Mouse (Mus musculus) embryonic stem cell, embryonic (primary cell): ENCODE data around the gene Arntl2.
"Not testable (repeated sequence)": the region's sequence is repeated elsewhere in the genome, so short reads cannot be mapped to it uniquely, and the experiment has no call there.

Experiments
- CTCF ChIA-PET, 4 experiments: fragments of 300-600 bp in 2 of 4; fragments of 350-600 bp in 2 of 4; sonication (Branson Sonifier 250); formaldehyde crosslinking; loops; one replicate each; lab custom pipeline; 2022; ENCODE audit warnings: inconsistent platforms in 2 of 4; lab: Charles Lee
- POLR2A ChIA-PET, 4 experiments: fragments of 300-600 bp in 2 of 4; fragments of 350-600 bp in 2 of 4; sonication (Branson Sonifier 250); formaldehyde crosslinking; loops; one replicate each; lab custom pipeline; 2022; ENCODE audit warnings: antibody characterized with exemption in 4 of 4, inconsistent platforms in 1 of 4; lab: Charles Lee

Arntl2 gene

DNA sequence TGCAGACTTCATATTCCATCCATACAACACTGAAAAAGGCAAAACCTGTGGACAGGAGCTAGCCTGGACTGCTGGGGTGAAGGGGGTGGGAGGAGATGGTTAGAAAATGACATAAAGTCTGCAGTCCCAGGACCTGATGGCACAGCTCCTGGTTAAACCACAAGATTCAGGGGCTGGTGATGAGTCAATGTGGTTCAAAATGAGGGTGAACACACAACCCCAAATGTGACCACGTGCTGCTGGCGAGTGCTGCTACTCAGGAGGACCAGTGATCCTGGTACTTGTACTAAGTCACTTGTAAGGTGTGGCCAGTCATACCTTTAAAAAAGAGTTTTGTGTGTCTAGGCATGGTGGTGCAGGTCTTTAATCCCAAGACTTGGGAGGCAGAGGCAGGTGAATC, 67.3 kb downstream of the Arntl2 start:
- ChIA-PET POLR2A (interaction anchor here in 1 of 4 experiments (0.6 kb wide), 1 partner anchor 1845 kb away, joined by 6 read pairs; no protein-coding TSS in a partner anchor), CTCF (no interaction called here)

DNA sequence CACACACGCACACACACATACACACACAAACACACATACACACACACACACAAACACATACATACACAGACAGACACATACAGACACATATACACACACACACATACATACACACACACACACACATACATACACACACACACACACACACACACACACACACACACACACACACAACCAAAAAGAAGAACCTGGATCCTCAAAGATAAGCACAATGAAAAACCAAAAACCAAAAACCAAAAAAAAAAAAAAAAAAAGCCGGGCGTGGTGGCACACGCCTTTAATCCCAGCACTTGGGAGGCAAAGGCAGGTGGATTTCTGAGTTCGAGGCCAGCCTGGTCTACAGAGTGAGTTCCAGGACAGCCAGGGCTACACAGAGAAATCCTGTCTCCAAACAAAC, 68.5 kb downstream of the Arntl2 start:
- POLR2A ChIA-PET = not testable (repeated sequence)
- CTCF ChIA-PET = interaction anchor here in 1 of 4 experiments (0.6 kb wide), 1 partner anchor 929 kb away, joined by 3 read pairs; no protein-coding TSS in a partner anchor

- ChIA-PET POLR2A (no interaction called here), CTCF (no interaction called here)
These were observed 69.8 kb downstream of the Arntl2 start for GRCm38 (mm10) chr6:146865701-146866100.

- CTCF ChIA-PET = interaction anchor here in 2 of 4 experiments (0.5 to 0.8 kb wide), 2 partner anchors 109 to 214 kb away, joined by 3 to 4 read pairs; no protein-coding TSS in a partner anchor
These were observed 76.1 kb downstream of the Arntl2 start for GRCm38 (mm10) chr6:146871975-146872374.

GRCm38 (mm10) chr6:146874415-146874814, 78.6 kb downstream of the Arntl2 start:
- CTCF ChIA-PET = interaction anchor here in 1 of 4 experiments (1.5 kb wide), 1 partner anchor 49 kb away, joined by 5 read pairs; no protein-coding TSS in a partner anchor
- POLR2A ChIA-PET = interaction anchor here in 3 of 4 experiments (1.0 to 3.0 kb wide), 5 partner anchors 12 to 37 kb away, joined by 4 to 13 read pairs (median 5); partner anchors contain the start of gene Ppfibp1 (in 3 of the 3)

More at GRCm38 (mm10) chr6:146871975-146872374, 76.1 kb downstream of the Arntl2 start:
- POLR2A ChIA-PET = interaction anchor here in 2 of 4 experiments (1.6 to 3.0 kb wide), 3 partner anchors 15 to 22 kb away, joined by 4 to 13 read pairs (median 11); partner anchors contain the start of genes Ppfibp1 (in 2 of the 2) and Smco2 (in 1 of the 2)

- CTCF ChIA-PET = no interaction called here
- POLR2A ChIA-PET = interaction anchor here in 2 of 4 experiments (0.8 to 1.4 kb wide), 2 partner anchors 11 kb away, joined by 3 read pairs; partner anchors contain the start of gene Ppfibp1 (in 1 of the 2)
These were observed 81.0 kb downstream of the Arntl2 start for GRCm38 (mm10) chr6:146876820-146877219.

DNA sequence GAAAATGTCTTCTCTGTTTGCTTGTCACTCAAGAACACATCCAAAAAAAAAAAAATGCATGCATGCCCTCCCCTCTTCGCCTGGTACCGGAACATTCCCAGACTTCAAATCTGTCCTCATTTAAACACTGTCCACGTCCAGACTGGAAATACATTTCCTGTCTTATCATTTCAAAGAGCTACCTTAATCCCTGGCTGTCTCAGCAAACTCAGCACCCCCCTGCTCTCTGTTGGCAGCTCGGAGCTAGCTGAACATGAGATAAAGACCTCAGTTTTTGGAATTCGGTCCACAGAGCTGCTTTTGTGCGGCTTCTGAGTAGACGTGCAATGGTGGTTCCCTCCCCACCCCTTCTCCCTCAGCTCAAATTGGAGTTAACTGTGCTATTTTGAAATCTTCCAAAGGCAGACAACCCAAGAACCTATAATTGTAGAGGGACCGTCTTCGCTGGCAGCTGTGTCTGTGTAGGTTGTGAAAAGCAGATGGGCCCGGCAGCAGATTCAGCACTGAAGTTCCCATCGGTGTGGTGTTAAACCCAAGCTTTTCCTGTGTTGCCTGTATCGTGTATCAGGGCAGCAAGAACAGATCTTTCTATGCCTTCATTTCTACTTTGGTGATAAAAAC, 81.7 kb downstream of the Arntl2 start:
- CTCF ChIA-PET = interaction anchor here in 1 of 4 experiments (0.6 kb wide), 1 partner anchor 60 kb away, joined by 3 read pairs; no protein-coding TSS in a partner anchor
- POLR2A ChIA-PET = interaction anchor here in 3 of 4 experiments (0.7 to 1.4 kb wide), 3 partner anchors 10 to 1479 kb away, joined by 3 to 4 read pairs (median 3); partner anchors contain the start of gene Ppfibp1 (in 1 of the 3)

DNA sequence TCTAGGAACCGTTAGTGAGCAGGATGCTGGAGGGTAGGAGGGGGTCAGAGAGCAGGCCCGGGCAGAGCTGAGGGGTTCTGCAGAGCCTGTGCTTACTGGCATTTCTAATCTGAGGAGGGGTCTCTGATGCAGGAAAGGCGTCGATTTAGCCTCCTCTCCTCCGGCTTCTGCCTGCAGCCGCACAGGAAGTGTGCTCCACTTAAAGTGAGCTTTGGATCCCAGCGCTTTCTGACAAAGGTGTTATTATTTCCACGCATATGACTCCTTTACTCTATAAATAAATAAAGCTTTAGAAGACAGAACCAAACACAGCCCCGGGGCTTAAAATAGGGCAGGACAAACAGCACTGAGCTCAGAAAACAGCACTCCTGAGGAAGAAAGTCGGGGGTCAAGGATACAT, 83.1 kb downstream of the Arntl2 start:
- ChIA-PET CTCF (no interaction called here), POLR2A (interaction anchor here in 2 of 4 experiments (1.2 to 2.1 kb wide), 2 partner anchors 9 to 10 kb away, joined by 4 to 13 read pairs; partner anchors contain the start of gene Ppfibp1 (in 2 of the 2))

GRCm38 (mm10) chr6:146879856-146880255, 84.0 kb downstream of the Arntl2 start:
- POLR2A ChIA-PET = interaction anchor here in 3 of 4 experiments (0.6 to 2.1 kb wide), 3 partner anchors 8 to 1951 kb away, joined by 3 to 13 read pairs (median 4); partner anchors contain the start of gene Ppfibp1 (in 2 of the 3)
- CTCF ChIA-PET = interaction anchor here in 1 of 4 experiments (0.7 kb wide), 1 partner anchor 553 kb away, joined by 3 read pairs; no protein-coding TSS in a partner anchor

DNA sequence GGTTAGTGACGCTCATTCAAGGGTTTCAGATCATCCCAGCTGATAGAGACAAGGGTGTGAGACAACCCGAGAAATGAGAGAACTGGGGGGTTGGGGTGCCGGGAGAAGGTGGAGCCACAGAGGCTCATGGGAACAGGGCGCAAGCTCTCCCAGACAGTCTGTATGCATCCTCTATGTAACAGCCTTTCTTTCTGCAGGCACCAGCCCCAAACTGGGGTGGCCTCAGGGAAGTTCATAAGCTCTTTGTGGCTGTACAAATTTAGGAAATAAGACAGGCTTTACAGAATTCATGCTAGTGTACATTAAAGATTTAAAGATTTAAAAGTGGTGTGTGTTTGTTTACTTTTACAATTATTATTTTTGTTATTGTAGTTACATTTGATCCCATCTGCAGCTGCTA, 84.4 kb downstream of the Arntl2 start:
- ChIA-PET POLR2A (interaction anchor here in 2 of 4 experiments (1.2 to 2.1 kb wide), 2 partner anchors 8 kb away, joined by 4 to 13 read pairs; partner anchors contain the start of gene Ppfibp1 (in 2 of the 2)), CTCF (interaction anchor here in 1 of 4 experiments (0.5 kb wide), 1 partner anchor 1225 kb away, joined by 4 read pairs; no protein-coding TSS in a partner anchor)

DNA sequence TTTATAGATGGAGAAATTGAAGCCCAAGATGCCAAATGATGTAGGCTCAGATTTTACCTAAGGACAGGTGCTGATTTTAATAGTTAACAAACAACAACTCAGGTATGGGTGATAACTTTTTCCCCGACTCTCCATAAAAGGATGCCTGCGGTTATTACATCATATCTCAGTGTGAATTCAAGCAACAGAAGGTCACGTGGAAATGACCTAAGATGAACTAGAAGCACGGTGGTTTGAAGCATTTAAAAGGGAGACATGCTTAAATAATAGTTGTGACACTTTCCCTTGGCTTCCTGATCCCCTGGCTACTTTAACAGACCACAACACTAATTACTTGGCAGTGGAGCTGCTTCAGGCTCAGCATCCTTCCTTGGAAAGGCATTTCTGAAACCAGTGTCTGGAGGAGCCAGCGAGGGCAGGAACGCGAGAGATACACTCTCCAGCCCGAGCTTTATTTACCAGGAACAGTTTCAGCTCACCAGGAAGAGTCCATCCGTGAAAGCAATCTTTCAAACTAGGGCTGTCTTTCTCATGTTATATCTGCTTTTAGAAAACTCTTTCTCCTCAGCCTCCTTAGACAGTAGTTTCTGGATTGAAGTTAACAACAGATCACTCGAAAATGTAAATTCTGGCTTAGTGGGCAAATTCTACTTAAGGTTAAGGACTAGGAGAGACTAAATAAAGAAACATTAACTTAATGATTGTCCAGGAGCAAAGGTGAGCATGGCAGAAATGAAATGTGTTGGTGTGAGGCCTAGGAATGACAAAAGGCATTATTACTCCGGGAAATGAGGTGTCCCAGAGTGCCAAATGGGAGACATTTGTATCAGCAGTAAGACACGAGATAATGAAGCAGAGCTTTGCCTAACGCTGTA, 86.3 kb downstream of the Arntl2 start:
- ChIA-PET POLR2A (interaction anchor here in 1 of 4 experiments (1.6 kb wide), 1 partner anchor 12 kb away, joined by 3 read pairs; no protein-coding TSS in a partner anchor), CTCF (no interaction called here)
